Mouse (Mus musculus): ENCODE results near the gene Cpne7.

Gene Cpne7

DNA sequence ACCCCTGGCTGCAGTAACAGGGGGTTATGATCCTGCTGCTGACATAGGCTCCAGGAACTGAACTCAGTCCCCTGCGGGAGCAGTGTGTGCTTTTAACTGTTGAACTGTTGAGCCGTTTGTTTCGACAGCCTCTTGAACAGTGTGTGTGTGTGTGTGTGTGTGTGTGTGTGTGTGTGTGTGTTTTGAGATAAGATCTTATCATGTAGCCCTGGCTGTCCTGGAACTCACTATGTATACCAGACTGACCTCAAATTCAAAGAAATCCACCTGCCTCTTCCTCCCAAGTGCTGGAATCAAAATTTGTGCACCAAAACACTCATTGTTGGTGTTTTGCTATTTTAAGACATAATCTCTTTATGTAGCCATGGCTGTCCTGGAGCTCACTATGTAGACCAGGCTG, 2.5 kb upstream of the Cpne7 start:
- no peak for DNase-seq

DNA sequence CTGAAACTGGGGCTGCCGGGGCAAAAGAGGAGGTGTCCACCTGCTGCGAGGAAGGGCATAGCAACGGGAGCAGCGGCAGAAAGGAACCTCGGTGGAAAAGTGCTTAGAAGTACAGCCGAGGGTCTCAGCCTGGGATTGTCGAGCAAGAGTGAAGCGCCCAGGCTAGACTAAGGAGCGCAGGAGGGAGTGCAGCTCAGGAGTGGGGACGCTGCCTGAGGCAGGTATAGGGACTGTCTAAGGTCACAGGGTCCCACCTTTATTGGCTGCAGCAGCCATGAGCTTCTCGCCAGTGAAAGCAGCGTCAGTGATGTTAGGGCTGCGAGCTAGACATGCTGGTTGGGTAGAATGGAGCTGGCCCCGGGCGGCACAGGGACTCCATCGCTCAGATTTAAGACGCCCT, 570 bp downstream of the Cpne7 start:
- no peak for DNase-seq

DNA sequence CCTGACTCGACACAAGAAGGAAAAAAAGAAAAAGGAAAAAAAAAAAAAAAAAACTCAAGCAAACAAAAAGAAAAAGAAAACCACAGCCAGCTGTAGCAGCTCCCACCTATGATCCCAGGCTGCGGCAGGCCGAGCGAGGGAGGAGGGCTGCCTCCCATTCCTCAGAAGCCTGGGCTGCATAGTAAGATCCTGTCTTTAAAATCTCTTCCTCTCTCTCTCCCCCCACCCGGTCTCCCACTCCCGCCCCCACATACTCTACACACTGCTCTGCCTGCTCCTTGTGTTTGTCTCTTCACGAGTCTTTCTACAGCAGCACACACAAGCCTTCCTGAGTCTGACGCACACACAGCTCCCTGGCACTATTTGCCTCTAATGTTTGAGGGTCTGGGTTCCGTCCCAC, 4.9 kb downstream of the Cpne7 start:
- DNase-seq = no peak

DNA sequence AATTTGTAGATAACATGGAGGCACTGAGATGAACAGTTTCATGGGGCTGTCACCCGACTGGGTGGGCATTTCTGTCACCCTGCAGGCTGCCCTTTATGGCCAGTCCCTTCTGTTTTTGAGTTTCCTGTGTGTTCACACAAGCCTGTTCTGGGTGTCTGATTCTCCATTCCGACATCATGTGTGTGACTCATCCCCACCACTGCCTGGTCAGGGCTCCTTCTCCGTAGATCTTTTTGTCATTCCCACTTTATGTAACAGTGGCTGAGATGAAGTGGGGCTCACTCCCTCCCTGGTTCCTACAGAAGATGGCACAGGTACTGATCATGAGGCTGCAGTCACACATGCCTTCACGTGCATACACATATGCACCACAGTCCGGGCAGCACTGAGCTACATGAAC, 5.5 kb downstream of the Cpne7 start:
- no peak for DNase-seq

DNA sequence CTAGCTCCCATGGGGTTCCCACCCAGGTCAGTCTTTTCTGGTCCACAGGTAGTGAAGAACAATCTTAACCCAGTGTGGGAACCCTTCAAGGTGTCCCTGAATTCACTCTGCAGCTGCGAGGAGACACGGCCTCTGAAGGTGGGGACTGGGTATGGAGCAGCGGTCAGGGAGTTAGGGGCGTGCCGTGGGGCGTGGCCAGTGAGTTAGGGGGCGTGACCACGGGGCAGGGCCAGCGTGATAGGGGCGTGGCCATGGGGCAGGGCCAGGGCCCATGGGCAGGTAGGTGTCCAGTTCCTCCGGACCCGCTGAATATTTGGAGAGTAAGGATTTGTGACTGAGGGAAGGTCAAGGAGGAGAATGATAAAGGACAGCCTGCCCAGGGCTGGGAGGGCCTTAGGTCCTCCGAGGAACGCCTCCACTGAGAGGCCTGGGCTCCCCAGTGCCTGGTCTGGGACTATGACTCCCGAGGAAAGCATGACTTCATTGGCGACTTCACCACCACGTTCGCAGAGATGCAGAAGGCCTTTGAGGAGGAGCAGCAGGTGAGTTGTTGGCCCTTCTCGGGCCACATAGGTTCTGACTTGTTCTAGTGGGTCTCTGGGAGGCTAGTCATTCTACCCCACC, 9.1 kb downstream of the Cpne7 start:
- no peak for DNase-seq

DNA sequence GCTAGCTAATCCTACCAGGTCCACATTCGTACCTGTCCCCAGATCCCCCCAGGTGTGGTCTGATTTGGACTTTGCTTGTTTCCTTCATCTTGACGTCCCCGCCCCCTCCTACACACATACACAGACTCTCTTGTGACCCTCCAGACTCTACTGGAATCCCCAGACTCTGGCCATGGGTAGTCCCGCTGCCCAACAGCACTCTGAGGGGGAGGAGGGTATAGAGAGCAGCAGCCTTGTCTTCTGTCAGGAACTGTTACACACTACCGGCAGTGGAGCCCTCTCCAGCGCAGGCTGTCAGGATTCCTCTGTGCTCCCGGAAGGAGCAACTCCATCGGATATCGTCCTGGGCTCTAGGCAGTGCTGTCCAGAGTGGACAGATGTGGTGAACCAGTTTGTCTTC, 13.9 kb downstream of the Cpne7 start:
- no peak for DNase-seq

DNA sequence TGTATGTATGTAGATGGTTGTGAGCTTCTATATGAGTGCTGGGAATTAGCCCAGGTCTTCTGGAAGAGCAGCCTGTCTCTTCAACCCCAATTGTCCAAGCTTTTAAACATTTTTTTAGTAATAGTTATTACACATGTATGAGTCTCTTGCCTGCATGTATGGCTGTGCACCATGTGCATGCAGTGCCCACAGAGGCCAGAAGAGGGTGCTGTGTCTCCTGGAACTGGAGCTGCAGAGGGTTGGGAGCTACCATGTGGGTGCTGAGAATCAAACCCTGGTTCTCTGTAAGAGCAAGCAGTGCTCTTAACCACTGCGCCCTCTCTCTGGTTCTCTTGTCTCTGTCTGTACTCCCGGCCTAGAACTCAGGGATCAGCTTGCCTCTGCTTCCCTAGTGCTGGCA, 15.8 kb downstream of the Cpne7 start:
- DNase-seq = no peak

DNA sequence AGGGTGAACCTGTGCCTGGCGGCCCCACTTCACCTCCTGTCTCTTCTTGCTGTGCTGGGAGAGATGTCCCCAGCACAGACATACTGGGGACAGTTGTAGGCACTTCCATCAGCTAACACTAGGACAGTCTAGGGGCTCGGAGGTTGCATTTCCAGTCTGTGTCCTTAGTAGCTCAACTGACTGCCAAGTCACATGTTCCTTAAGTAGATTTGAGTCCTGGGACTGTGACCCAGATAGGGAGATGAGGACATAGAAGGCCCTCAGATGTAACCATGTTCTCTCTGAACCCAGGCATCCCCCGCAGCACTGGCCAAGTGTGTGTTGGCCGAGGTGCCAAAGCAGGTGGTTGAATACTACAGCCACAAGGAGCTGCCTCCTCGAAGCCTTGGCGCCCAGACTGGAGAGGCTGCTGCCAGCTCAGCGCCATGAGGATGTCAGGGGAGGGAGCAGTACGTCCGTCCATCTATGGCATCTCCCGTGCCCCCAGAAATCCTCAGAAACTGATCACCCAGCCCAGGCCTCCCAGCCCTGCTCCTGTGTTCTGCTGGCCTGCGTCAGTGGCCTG, 17.1 kb downstream of the Cpne7 start:
- no peak for DNase-seq

DNA sequence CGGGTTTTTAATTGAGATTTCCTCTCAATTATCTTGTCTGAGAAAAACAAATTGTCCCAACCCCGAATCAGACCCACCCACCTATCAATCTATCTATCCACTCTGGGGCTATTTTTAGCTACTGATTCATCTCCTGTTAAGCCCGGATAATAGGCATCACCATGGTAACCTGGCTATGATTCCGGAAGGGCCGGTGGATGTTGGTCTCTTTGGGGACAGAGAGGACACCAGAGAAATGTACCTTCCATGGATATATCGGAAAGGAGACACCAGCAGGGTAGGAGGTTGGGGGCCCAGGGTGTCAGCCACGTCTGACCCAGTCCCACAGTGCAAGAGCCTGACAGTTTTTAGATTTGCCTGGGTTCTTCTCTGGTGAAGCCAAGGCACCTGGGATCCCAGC, 18.2 kb downstream of the Cpne7 start:
- no peak for DNase-seq

DNA sequence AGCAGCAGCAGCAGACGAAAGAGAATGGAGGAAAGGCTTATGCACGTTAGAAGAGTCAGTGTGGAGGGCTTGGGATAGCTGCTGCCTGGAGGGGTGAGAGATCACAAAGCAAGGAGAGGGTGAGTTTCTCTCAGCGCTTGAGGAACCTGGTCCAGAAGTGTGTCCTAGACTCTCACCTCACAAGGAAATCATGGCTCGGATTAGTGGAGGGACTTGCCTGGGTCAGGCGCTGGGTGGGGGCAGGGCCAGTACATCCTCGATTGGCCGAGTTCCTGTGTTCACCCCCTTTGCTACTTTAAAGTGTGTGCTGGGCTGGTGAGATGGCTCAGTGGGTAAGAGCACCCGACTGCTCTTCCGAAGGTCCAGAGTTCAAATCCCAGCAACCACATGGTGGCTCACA, 18.6 kb downstream of the Cpne7 start:
- DNase-seq = no peak

DNA sequence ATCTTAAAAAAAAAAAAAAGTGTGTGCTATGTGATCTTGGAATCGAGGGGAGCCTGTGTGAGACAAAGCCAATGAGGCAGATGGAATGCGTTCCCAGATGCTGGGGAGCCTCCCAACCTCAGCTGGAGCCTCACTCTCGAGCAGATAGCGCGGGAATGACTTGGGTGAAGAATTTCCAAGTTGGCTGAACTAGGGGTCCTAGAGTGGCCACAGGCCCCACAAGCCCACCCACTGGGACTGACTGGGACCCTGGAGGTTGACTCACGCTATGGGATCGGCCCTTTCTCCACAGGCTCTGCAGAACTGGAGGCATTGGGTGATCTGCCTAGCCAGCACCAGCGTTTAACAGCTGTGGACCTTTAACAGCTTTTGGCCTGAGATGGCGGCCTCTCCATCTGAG, 19.1 kb downstream of the Cpne7 start:
- no peak for DNase-seq

DNA sequence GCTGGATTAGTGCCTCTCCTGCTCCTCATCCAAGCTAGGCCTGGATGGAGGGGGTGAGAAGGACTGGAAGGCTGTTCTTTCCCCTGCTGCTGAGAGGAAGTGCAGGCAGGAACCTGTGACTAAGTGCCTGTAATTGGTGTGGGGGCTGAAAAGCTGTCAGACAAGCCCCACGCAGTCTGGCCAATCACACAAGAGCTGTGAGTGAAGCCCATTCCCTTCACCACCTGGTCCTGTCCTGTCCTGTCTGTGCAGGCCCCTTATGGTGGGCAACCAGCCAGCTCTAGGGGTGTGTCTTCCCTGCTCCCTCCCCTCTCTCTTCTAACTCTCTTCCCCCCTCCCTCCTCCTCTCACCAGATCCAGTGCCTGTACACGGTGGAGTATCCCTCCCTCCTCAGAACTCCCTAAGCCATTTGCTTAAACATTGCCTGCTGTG, 20.5 kb downstream of the Cpne7 start:
- DNase-seq = no peak

DNA sequence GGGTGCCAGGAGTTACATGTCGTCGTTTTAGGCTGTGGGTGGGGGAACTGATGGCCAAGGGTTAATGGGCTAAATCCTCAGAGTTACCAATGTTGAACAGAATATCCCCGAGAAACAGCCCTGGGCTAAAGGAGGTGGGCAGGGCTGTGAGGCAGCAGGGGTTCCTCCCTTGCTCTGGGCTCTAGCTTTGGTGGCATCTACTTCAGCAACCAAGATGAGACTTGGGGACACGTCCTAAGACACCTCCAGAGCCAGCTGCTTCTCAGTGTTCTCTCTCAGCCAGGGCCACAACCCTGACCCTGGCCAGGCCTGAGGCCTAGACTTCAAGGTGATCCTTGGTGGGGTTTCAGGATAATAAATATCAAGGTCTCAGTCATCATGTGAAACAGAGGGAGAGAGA, 21.6 kb downstream of the Cpne7 start:
- DNase-seq = no peak

DNA sequence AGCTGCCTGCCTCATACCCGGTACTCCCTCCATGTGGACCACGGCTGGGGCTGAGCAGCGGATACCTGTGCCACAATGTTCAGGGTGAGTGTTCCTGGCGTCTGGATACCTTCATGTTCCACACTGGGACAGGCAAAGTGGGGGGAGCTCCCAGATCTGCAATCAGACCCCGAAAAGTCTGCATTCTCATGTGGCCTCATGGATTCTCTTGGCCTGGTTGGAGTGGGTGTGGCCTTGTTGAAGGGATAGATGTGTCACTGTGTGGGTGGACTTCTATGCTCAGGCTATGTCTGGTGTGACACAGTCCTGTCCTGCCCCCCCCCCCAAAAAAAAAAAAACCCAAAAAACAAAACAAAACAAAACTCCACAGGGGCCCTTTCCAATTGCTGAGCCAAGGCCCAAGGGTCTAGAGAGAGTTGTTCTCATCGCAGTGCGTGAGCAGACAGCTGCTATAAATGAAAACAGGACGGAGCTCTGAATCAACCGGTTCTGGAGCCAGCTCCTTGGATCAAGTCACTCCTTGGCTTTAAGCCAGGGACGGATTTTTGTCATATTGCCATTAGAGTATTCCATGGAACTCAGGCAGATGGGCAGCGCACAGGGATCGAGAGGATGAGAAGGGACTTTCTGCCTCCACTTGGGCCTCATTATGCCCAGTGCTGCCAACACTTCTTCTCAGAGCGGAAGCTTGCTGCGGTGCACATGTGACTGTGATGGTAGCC, 24.7 kb downstream of the Cpne7 start:
- DNase-seq = peak; percentile 83

DNA sequence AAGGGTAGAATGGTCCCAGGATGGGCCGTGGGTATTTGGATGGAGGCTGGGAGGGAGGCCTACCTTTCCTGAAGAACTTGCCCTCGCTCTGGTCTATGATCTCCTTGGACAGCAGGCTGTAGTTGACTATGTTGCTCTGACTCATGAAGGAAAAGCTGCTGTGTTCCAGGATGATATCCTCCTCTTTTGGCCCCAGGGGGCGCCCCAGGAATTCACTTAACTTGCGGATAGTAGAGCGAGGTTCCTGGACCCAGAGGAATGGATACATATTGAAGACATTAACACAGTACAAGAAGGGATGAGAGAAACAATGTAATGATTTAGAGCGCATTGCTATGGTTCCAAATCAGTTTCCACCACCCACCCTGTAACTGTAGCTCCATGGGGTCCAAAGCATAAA, 28.1 kb downstream of the Cpne7 start:
- DNase-seq = no peak

DNA sequence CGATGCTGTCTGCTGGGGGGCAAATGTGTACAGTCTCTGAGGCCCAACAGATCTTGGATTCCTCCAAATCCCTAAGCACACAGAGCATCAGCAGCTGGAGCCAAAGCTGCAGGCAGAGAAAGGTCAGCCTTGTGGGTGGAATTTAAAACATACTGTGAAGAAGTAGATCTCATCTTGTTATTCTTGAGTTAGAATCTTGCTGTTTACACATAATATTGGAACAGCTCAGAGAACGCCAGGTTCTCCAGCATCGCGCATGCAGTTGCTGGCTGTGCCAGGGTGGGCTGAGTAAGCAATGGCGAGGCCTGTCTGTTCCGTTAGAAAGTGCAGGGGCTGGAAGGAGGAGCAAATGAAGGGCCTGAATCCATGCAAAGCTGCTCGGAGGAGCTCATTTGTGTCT, 29.2 kb downstream of the Cpne7 start:
- no peak for DNase-seq

DNA sequence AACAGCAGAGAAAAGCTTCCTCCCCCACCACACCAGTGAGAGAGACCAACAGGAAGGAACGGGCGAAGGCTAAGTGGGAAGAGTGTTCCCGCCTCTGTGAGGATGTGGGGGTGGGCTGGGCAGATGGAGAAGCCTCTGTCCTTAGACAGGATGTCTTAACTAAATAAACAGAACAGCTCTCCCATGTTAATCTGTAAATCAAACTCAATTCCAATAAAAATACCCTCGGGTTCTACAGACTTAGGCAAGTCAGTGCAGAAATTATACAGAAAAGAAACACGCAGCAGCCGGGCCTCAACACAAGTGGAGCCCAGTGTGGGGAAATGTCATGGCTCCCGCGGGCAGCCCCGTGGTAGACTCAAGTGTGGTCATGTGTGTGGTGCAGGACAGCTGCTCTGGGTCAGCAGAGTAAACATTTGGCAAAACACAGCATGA, 33.6 kb downstream of the Cpne7 start:
- DNase-seq = no peak

DNA sequence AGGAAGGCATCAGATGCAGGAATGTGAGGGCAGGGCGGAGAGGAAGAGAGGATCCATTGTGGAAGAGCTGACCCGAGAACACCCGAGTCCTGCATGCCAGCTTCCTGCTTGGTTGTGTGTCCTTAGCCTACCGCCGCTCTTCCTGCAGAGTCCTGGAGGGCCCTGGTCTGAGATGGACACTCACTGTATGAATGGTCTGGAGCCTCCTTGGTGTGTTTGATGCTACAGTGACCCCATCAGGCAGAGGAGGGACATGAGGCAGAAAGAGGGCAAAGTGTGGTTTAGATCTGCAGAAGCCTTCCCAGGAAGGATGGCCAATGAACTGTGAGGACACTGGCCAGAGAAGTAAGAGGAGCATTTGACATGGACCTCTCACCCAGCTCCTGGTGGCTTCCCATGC, 38.0 kb downstream of the Cpne7 start:
- no peak for DNase-seq

DNA sequence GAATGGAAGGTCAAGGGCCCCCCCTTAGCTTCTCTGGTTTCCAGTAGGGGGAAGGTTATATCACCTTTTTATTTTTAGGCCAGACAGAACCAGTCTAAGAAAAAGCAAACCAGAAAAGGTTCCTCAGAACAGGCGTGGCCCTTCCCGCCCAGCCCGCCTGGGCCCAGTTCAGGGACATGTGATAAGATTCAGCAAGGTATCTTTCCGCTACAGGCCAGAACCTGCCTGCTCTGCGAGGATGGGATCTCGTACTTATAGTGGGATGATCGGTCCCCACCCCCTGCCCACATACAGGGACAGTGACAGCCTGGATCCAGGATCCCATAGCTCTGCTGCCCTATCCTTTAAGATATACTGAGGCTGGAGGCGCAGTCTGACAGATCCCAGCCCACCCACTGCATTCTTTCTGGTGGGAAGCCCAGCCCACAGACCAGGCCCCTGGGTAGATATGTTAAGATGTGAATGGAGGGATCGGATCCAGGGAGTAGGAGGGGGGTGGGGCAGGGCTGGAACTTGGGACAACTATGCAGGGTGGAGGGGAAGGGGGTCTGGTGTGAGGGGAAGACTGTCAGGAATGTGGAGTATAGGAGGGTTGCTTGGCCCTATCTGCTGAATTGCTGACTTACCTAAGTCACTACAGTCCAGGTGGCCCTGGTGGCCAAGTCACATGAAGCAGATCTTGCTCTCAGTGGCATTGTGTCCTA, 39.0 kb downstream of the Cpne7 start:
- no peak for DNase-seq

DNA sequence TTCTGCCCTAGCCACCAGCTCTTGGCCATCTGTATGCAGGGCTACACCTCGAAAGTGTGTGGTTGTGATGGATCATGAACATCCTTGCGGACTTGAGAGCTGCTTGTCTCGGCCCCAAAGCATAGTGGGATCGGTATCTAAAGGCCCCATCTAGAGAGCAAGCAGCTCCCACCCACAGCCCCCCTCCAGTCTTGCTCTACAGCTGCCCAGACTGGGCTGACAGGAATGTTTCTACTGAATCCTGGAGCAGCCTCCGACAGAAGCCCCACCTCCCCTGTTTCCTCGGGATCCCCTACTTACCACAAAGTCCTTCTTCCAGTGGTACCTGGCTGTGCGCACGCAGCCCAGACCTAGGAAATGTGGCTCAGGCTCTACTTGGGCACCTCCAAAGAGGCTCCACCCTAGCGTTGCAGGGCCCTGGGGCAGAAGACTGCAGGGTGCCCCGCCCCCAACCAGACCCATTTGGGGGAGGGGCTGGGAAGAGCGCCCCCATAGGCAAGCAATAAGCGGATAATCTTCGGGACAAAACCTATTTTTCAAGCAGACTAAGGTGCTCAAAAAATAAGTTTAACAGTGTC, 40.8 kb downstream of the Cpne7 start, which contains the start of gene Sult5a1:
Sult5a1 (minus strand) TSS at position 428 of the 578 bp plus-strand sequence.
- no peak for DNase-seq

DNA sequence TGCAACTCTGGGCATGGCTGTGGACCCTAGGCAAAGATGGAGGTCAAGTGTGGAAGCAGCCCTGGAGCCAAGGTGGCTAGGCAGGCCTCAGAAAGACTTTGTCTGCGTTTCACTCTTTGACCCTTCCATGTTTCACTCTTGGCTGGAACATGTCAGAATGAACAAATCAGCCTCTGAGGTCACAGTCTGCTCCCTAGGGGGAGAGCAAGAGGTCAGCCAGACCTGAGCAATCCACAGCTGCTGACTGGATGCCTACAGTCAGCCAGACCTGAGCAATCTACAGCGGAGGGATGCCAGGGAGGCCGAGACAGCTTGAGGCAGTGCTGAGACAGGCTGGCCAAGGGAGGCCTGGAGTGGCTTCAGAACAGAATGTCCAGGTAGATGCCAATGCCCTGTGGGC, 64.2 kb downstream of the Cpne7 start:
- no peak for DNase-seq
